Mouse (Mus musculus) forebrain, postnatal 0 days (tissue): ENCODE measurements around the gene Htra1. TPM values are rescaled to one million over a fixed set of nuclear protein-coding genes. Genes with fewer than 3 reads are reported as not detected.

Experiments
- ATAC-seq: fragments of 200-750 bp; cut with Nextera tagmentation; 2 replicates; pipeline ENCODE4 v1.8.0; 2017; ENCODE audit warnings: mild to moderate bottlenecking, moderate library complexity
- DNase-seq: peaks from one replicate; pipeline ENCODE4 v3.0.0-alpha.2; 2015
- H3K27ac ChIP-seq: fragments of 300-500 bp; sonication (generic); 2 replicates; pipeline ENCODE4 v1.5.1; 2014; ENCODE audit warnings: low read depth, mild to moderate bottlenecking, antibody characterized with exemption, low read length, moderate library complexity, mixed read lengths
- H3K27me3 ChIP-seq: fragments of 300-500 bp; sonication (generic); 2 replicates; pipeline ENCODE4 v1.6.1; 2014; ENCODE audit warnings: mild to moderate bottlenecking, low read length, mixed read lengths; ENCODE audit not compliant: insufficient read depth
- H3K36me3 ChIP-seq: fragments of 300-500 bp; sonication (generic); 2 replicates; pipeline ENCODE4 v1.6.1; 2014; ENCODE audit warnings: mild to moderate bottlenecking, moderate library complexity; ENCODE audit not compliant: insufficient read depth
- H3K4me1 ChIP-seq: fragments of 300-500 bp; sonication (generic); 2 replicates; pipeline ENCODE4 v1.6.1; 2014; ENCODE audit warnings: antibody characterized with exemption; ENCODE audit not compliant: insufficient read depth
- H3K4me2 ChIP-seq: fragments of 300-500 bp; sonication (generic); 2 replicates; pipeline ENCODE4 v1.6.1; 2014; ENCODE audit warnings: low read depth, mild to moderate bottlenecking, moderate library complexity
- H3K4me3 ChIP-seq: fragments of 300-500 bp; sonication (generic); 2 replicates; pipeline ENCODE4 v1.5.1; 2014; ENCODE audit warnings: low read depth, low read length, mixed read lengths
- H3K9ac ChIP-seq: fragments of 300-500 bp; sonication (generic); 2 replicates; pipeline ENCODE4 v1.6.1; 2014; ENCODE audit warnings: mild to moderate bottlenecking
- H3K9me3 ChIP-seq: fragments of 300-500 bp; sonication (generic); 2 replicates; pipeline ENCODE4 v1.6.1; 2016; ENCODE audit warnings: low read length
- CTCF ChIP-seq: sonication (generic); IDR thresholded peaks from 2 replicates; pipeline ENCODE4 v1.5.1; 2016; ENCODE audit warnings: antibody characterized with exemption, control low read depth, low read depth
- WGBS: fragments of 180-500 bp; shearing (Covaris S2); extraction: QIAGEN DNeasy Blood & Tissue Kit; methylation state at CpG from one replicate; pipeline ENCODE4 v1.1.7; 2014; 5-methylcytosine and 5-hydroxymethylcytosine counted together
- polyA plus RNA-seq: library from polyadenylated mRNA; unstranded; fragments of >200 nt; fragmentation: Nextera tagmentation; extraction: Ambion mirVana; gene quantifications from 2 replicates; pipeline ENCODE4 v1.2.1, GENCODE M21; 2015
- total RNA-seq: library from RNA; depleted of rRNA; stranded (reverse); fragments of >200 nt; gene quantifications from 2 replicates; pipeline ENCODE4 v1.2.3, GENCODE M21; 2014

The Htra1 gene
- total and polyA plus RNA-seq, 2 experiments from 2014 or later: 30.4 to 37.3 TPM

GRCm38 (mm10) chr7:130944766-130945475, 9.0 kb downstream of the Htra1 start:
- no peak for DNase-seq

GRCm38 (mm10) chr7:130945730-130946129, 9.8 kb downstream of the Htra1 start:
- Histone ChIP-seq H3K4me1 (peaks cover 3% of the 10 kb centered on the region; the same call in 1 of the 2 replicates), H3K4me2 (no peak overlapping the region), H3K27me3 (no peaks in the 10 kb centered on the region), H3K36me3 (no peaks in the 10 kb centered on the region), H3K4me3 (no peak overlapping the region), H3K9ac (no peak overlapping the region), H3K9me3 (no peaks in the 10 kb centered on the region), H3K27ac (no peak overlapping the region)
- no peak for TF ChIP-seq CTCF
- 87% methylated on average over 3 of the region's 3 CpGs for WGBS
- ATAC-seq (no peak), DNase-seq (no peak)

More at GRCm38 (mm10) chr7:130944766-130945475, 9.0 kb downstream of the Htra1 start:
- no peaks in the 10 kb centered on the region for H3K9me3 ChIP-seq
- peaks cover 3% of the 10 kb centered on the region; the same call in 1 of the 2 replicates for H3K4me1 ChIP-seq
- no peak overlapping the region for H3K4me2 ChIP-seq
- no peak overlapping the region for H3K27ac ChIP-seq
- no peak overlapping the region for H3K4me3 ChIP-seq
- no peak for TF ChIP-seq CTCF
- no peak for ATAC-seq
- whole genome bisulfite sequencing: 88% methylated on average over 11 of the region's 11 CpGs
- H3K36me3 ChIP-seq: no peaks in the 10 kb centered on the region
- no peaks in the 10 kb centered on the region for H3K27me3 ChIP-seq
- no peak overlapping the region for H3K9ac ChIP-seq

GRCm38 (mm10) chr7:130946303-130946702, 10.4 kb downstream of the Htra1 start:
- no peak for ATAC-seq
- no peak overlapping the region for H3K4me3 ChIP-seq

GRCm38 (mm10) chr7:130948563-130949208, 12.8 kb downstream of the Htra1 start:
- H3K9ac ChIP-seq: no peak overlapping the region
- H3K4me1 ChIP-seq: peaks cover 3% of the 10 kb centered on the region; the same call in 1 of the 2 replicates
- no peak overlapping the region for H3K27ac ChIP-seq

More at GRCm38 (mm10) chr7:130946303-130946702, 10.4 kb downstream of the Htra1 start:
- H3K36me3 ChIP-seq: no peaks in the 10 kb centered on the region
- H3K4me1 ChIP-seq: peaks cover 3% of the 10 kb centered on the region; the same call in 1 of the 2 replicates
- H3K27me3 ChIP-seq: no peaks in the 10 kb centered on the region
- 89% methylated on average over 12 of the region's 12 CpGs for WGBS
- H3K9me3 ChIP-seq: no peaks in the 10 kb centered on the region
- no peak overlapping the region for H3K9ac ChIP-seq
- no peak overlapping the region for H3K27ac ChIP-seq
- TF ChIP-seq CTCF: no peak
- DNase-seq: no peak
- no peak overlapping the region for H3K4me2 ChIP-seq

GRCm38 (mm10) chr7:130949331-130949751, 13.4 kb downstream of the Htra1 start:
- H3K9ac ChIP-seq: no peak overlapping the region
- H3K27ac ChIP-seq: no peak overlapping the region
- peak; percentile 76; the same call in 1 of the 2 replicates for ATAC-seq
- H3K27me3 ChIP-seq: no peaks in the 10 kb centered on the region
- H3K9me3 ChIP-seq: no peaks in the 10 kb centered on the region
- H3K4me1 ChIP-seq: peaks cover 3% of the 10 kb centered on the region; the same call in 1 of the 2 replicates
- peak; percentile 58 for DNase-seq
- no peak for TF ChIP-seq CTCF
- no peak overlapping the region for H3K4me2 ChIP-seq
- 30% methylated on average over 7 of the region's 8 CpGs for WGBS
- no peak overlapping the region for H3K4me3 ChIP-seq
- no peaks in the 10 kb centered on the region for H3K36me3 ChIP-seq

More at GRCm38 (mm10) chr7:130948563-130949208, 12.8 kb downstream of the Htra1 start:
- DNase-seq: no peak
- no peak for TF ChIP-seq CTCF
- ATAC-seq: no peak
- H3K9me3 ChIP-seq: no peaks in the 10 kb centered on the region
- no peak overlapping the region for H3K4me2 ChIP-seq
- WGBS: 67% methylated on average over 5 of the region's 5 CpGs
- no peak overlapping the region for H3K4me3 ChIP-seq
- H3K27me3 ChIP-seq: no peaks in the 10 kb centered on the region
- H3K36me3 ChIP-seq: no peaks in the 10 kb centered on the region

- no peak for ATAC-seq
- TF ChIP-seq CTCF: no peak
- WGBS: 95% methylated on average over 7 of the region's 7 CpGs
These were observed 14.6 kb downstream of the Htra1 start for GRCm38 (mm10) chr7:130950482-130950881.

GRCm38 (mm10) chr7:130951004-130951403, 15.1 kb downstream of the Htra1 start:
- ATAC-seq: no peak
- Histone ChIP-seq H3K27ac (no peak overlapping the region), H3K9ac (no peak overlapping the region), H3K9me3 (no peaks in the 10 kb centered on the region), H3K36me3 (no peaks in the 10 kb centered on the region), H3K27me3 (no peaks in the 10 kb centered on the region), H3K4me2 (no peak overlapping the region), H3K4me1 (peaks cover 3% of the 10 kb centered on the region; the same call in 1 of the 2 replicates), H3K4me3 (no peak overlapping the region)
- WGBS: 89% methylated on average over 5 of the region's 5 CpGs
- TF ChIP-seq CTCF: no peak
- no peak for DNase-seq

More at GRCm38 (mm10) chr7:130950482-130950881, 14.6 kb downstream of the Htra1 start:
- H3K27ac ChIP-seq: no peak overlapping the region
- no peaks in the 10 kb centered on the region for H3K9me3 ChIP-seq
- no peak overlapping the region for H3K4me2 ChIP-seq
- DNase-seq: no peak
- H3K4me1 ChIP-seq: peaks cover 3% of the 10 kb centered on the region; the same call in 1 of the 2 replicates
- H3K9ac ChIP-seq: no peak overlapping the region
- no peak overlapping the region for H3K4me3 ChIP-seq
- no peaks in the 10 kb centered on the region for H3K27me3 ChIP-seq
- no peaks in the 10 kb centered on the region for H3K36me3 ChIP-seq
